Mouse (Mus musculus) heart, postnatal 0 days (tissue): ENCODE data around the gene Ttc7b.

ENCODE experiments used
- CTCF ChIP-seq: IDR thresholded peaks from 2 replicates; pipeline ENCODE4 v1.5.1; 2016; ENCODE audit warnings: antibody characterized with exemption, control low read depth, low read depth
- EP300 ChIP-seq: IDR thresholded peaks from 2 replicates; pipeline ENCODE4 v1.6.1; 2016; ENCODE audit warnings: antibody characterized with exemption, low read depth

- TF ChIP-seq CTCF, result no peak
- TF ChIP-seq EP300, result peak; percentile 29; the same call in 1 of the 2 replicates
Measured at GRCm38 (mm10) chr12:100293956-100294355, 226.7 kb downstream of the Ttc7b start.
